Mouse (Mus musculus) ES-Bruce4 (cell line): ENCODE measurements at regions not wholly inside any gene's neighbourhood (a gene's known extent, or its start where the extent isn't known, plus 50 kb on each side); places are given as distances from the start of the nearest gene placed in this dataset.

Source experiments
- CTCF ChIP-seq: IDR thresholded peaks from one replicate; pipeline ENCODE4 v1.8.1; 2011; ENCODE audit warnings: low read depth, low read length
- EP300 ChIP-seq: IDR thresholded peaks from 2 replicates; pipeline ENCODE4 v1.6.1; 2011; ENCODE audit warnings: low read depth, low read length; ENCODE audit not compliant: insufficient read depth
- POLR2A ChIP-seq: IDR thresholded peaks from one replicate; pipeline ENCODE4 v1.8.1; 2011; ENCODE audit warnings: low read length; ENCODE audit not compliant: insufficient read depth

DNA sequence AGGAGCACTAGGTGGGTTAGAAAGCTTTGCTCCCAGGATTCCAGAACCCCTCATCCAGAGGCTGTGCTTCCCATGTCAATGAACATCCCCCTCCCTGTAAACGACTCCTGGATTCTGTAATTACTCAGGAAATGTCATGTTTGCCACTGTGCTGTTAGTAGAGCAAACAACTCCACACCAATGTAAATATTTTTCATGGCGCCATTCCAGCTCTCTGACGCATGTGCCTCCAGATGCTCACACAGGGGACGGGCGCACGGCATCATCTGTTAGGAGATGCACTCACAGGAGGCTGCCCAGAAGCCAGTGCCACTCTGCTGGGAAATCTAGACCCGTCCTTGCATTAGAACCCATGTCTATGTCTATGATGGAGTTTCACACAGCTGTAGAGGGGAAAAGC, 51.3 kb upstream of the Rpl10-ps3 start:
- TF ChIP-seq POLR2A (no peak), CTCF (no peak), EP300 (no peak)
